ENCODE assay signal across 25 mouse cellular contexts in genomic region chr9:21231551-21231950, GRCm38 (mm10). TPM values are rescaled to one million over a fixed set of nuclear protein-coding genes. Genes with fewer than 3 reads are reported as not detected.
"Had no signal": no experiment of that assay in that cellular context is flagged by ENCODE, and none has a peak within 500 bp of the region (broad histone marks: within the 10 kb centered on the region; RNA-seq: fewer than 3 reads in every experiment).

No protein-coding gene starts in this region.

- DNase-seq: kidney, adult 11 months; kidney, adult 9 months; kidney, postnatal 25 days; layer of hippocampus, adult 9-11 months; liver; lung, adult 18-20 months; lung, postnatal 10 days; lung, postnatal 36 days; right cerebral cortex, adult 18-20 months; right cerebral cortex, postnatal 14 days; right cerebral cortex, postnatal 4 days; thymus, adult 18-20 months; thymus, postnatal 36 days had no signal

- ATAC-seq: liver, embryonic 12.5 days; midbrain, embryonic 15.5 days had no signal

- H3K9me3 ChIP-seq: limb, embryonic 10.5 days; limb, embryonic 13.5 days; liver, embryonic 12.5 days; liver, embryonic 15.5 days; lung, embryonic 15.5 days; midbrain, embryonic 12.5 days; midbrain, embryonic 15.5 days; neural tube, embryonic 12.5 days; neural tube, embryonic 15.5 days had no signal

- H3K4me3 ChIP-seq: layer of hippocampus, adult 2 months; limb, embryonic 10.5 days; limb, embryonic 13.5 days; liver, embryonic 12.5 days; liver, embryonic 15.5 days; lung, embryonic 15.5 days; midbrain, embryonic 12.5 days; midbrain, embryonic 15.5 days; neural tube, embryonic 12.5 days; neural tube, embryonic 15.5 days had no signal

- H3K4me2 ChIP-seq: limb, embryonic 13.5 days; liver, embryonic 12.5 days; liver, embryonic 15.5 days; lung, embryonic 15.5 days; midbrain, embryonic 12.5 days; midbrain, embryonic 15.5 days; neural tube, embryonic 12.5 days; neural tube, embryonic 15.5 days had no signal

- H3K27me3 ChIP-seq: limb, embryonic 13.5 days; liver, embryonic 12.5 days; liver, embryonic 15.5 days; lung, embryonic 15.5 days; midbrain, embryonic 15.5 days; neural tube, embryonic 12.5 days; neural tube, embryonic 15.5 days had no signal

- H3K9ac ChIP-seq: limb, embryonic 13.5 days; liver, embryonic 12.5 days; liver, embryonic 15.5 days; lung, embryonic 15.5 days; midbrain, embryonic 12.5 days; midbrain, embryonic 15.5 days; neural tube, embryonic 12.5 days; neural tube, embryonic 15.5 days had no signal

- H3K27ac ChIP-seq: layer of hippocampus, adult 2 months; limb, embryonic 10.5 days; limb, embryonic 13.5 days; liver, embryonic 15.5 days; lung, embryonic 15.5 days; midbrain, embryonic 12.5 days; midbrain, embryonic 15.5 days; neural tube, embryonic 12.5 days; neural tube, embryonic 15.5 days; stomach, postnatal 0 days had no signal

RNA-seq across cellular contexts. Expression of gene S1pr5, which starts 16.7 kb away (rescaled TPM):
- polyA plus RNA-seq: large intestine, adult 2 months had no signal
